Mouse (Mus musculus): ENCODE results near the gene Zswim4.

Gene Zswim4

GRCm38 (mm10) chr8:84223322-84224029 is 13.4 kb downstream of the Zswim4 start:
- no peak for DNase-seq (ENCODE audit: low spot score in 2 of 2)

GRCm38 (mm10) chr8:84222566-84223165 is 14.2 kb downstream of the Zswim4 start:
- no peak for DNase-seq (ENCODE audit: low spot score in 2 of 2)

- DNase-seq (ENCODE audit: low spot score in 2 of 2): no peak
These were observed 16.8 kb downstream of the Zswim4 start for GRCm38 (mm10) chr8:84220105-84220504.

GRCm38 (mm10) chr8:84218143-84218542 is 18.7 kb downstream of the Zswim4 start:
- no peak for DNase-seq (ENCODE audit: low spot score in 2 of 2)

GRCm38 (mm10) chr8:84217206-84217605 is 19.6 kb downstream of the Zswim4 start:
- no peak for DNase-seq (ENCODE audit: low spot score in 2 of 2)

- no peak for DNase-seq (ENCODE audit: low spot score in 2 of 2)
These were observed 23.6 kb downstream of the Zswim4 start for GRCm38 (mm10) chr8:84213277-84213676.

- DNase-seq (ENCODE audit: low spot score in 2 of 2): no peak
These were observed 24.8 kb downstream of the Zswim4 start for GRCm38 (mm10) chr8:84211881-84212563.

GRCm38 (mm10) chr8:84211202-84211601 is 25.7 kb downstream of the Zswim4 start:
- DNase-seq (ENCODE audit: low spot score in 2 of 2): no peak

- peak; percentile 78 to 84 for DNase-seq (ENCODE audit: low spot score in 2 of 2)
These were observed 26.6 kb downstream of the Zswim4 start for GRCm38 (mm10) chr8:84210167-84210791.

GRCm38 (mm10) chr8:84208381-84209380 is 28.2 kb downstream of the Zswim4 start:
- DNase-seq (ENCODE audit: low spot score in 2 of 2): no peak

- DNase-seq (ENCODE audit: low spot score in 2 of 2): no peak
These were observed 29.0 kb downstream of the Zswim4 start for GRCm38 (mm10) chr8:84207811-84208210.

GRCm38 (mm10) chr8:84206666-84207065 is 30.2 kb downstream of the Zswim4 start:
- no peak for DNase-seq (ENCODE audit: low spot score in 2 of 2)

- DNase-seq (ENCODE audit: low spot score in 2 of 2): no peak
These were observed 31.8 kb downstream of the Zswim4 start for GRCm38 (mm10) chr8:84205073-84205472.

- no peak for DNase-seq (ENCODE audit: low spot score in 2 of 2)
These were observed 32.7 kb downstream of the Zswim4 start for GRCm38 (mm10) chr8:84203975-84204772.

GRCm38 (mm10) chr8:84202938-84203917 is 33.6 kb downstream of the Zswim4 start:
- peak in 1 of 2 experiments; percentile 51 for DNase-seq (ENCODE audit: low spot score in 2 of 2)

GRCm38 (mm10) chr8:84202466-84202865 is 34.4 kb downstream of the Zswim4 start:
- DNase-seq (ENCODE audit: low spot score in 2 of 2): no peak

- DNase-seq (ENCODE audit: low spot score in 2 of 2): no peak
These were observed 35.2 kb downstream of the Zswim4 start for GRCm38 (mm10) chr8:84201545-84202245.
